Mouse (Mus musculus) embryo, embryonic 10.5 days (tissue): Measurements from ENCODE around the gene Phactr2.
A peak's percentile ranks its signal among the peaks of the same experiment; 100 is the strongest.

Source experiments
- DNase-seq: peaks from one replicate; pipeline ENCODE4 v3.0.0-alpha.2; 2015; ENCODE audit warnings: low spot score

Phactr2 gene

GRCm38 (mm10) chr10:13448283-13449045 lies 25.7 kb downstream of the Phactr2 start:
- no peak for DNase-seq

GRCm38 (mm10) chr10:13446791-13447249 lies 27.4 kb downstream of the Phactr2 start:
- DNase-seq, result no peak

- no peak for DNase-seq
Observed at GRCm38 (mm10) chr10:13444257-13444656, 30.0 kb downstream of the Phactr2 start.

- DNase-seq, result no peak
Observed at GRCm38 (mm10) chr10:13443647-13444046, 30.6 kb downstream of the Phactr2 start.

- DNase-seq, result no peak
Observed at GRCm38 (mm10) chr10:13440292-13440691, 33.9 kb downstream of the Phactr2 start.

- DNase-seq, result no peak
Observed at GRCm38 (mm10) chr10:13438118-13438821, 35.9 kb downstream of the Phactr2 start.

GRCm38 (mm10) chr10:13437011-13437410 lies 37.2 kb downstream of the Phactr2 start:
- no peak for DNase-seq

- DNase-seq, result no peak
Observed at GRCm38 (mm10) chr10:13433016-13433415, 41.2 kb downstream of the Phactr2 start.

GRCm38 (mm10) chr10:13431641-13432540 lies 42.3 kb downstream of the Phactr2 start:
- peak; percentile 55 for DNase-seq

GRCm38 (mm10) chr10:13429766-13430165 lies 44.4 kb downstream of the Phactr2 start:
- DNase-seq, result peak; percentile 86

GRCm38 (mm10) chr10:13429240-13429639 lies 45.0 kb downstream of the Phactr2 start:
- DNase-seq, result peak; percentile 50

GRCm38 (mm10) chr10:13428536-13428935 lies 45.7 kb downstream of the Phactr2 start:
- DNase-seq, result no peak

GRCm38 (mm10) chr10:13427599-13427998 lies 46.6 kb downstream of the Phactr2 start:
- no peak for DNase-seq

GRCm38 (mm10) chr10:13425198-13425597 lies 49.0 kb downstream of the Phactr2 start:
- DNase-seq, result no peak

- DNase-seq, result no peak
Observed at GRCm38 (mm10) chr10:13424508-13424907, 49.7 kb downstream of the Phactr2 start.

GRCm38 (mm10) chr10:13424015-13424414 lies 50.2 kb downstream of the Phactr2 start:
- no peak for DNase-seq

GRCm38 (mm10) chr10:13422121-13422520 lies 52.1 kb downstream of the Phactr2 start:
- no peak for DNase-seq

- no peak for DNase-seq
Observed at GRCm38 (mm10) chr10:13419246-13419645, 55.0 kb downstream of the Phactr2 start.

- DNase-seq, result peak; percentile 44
Observed at GRCm38 (mm10) chr10:13415489-13416104, 58.6 kb downstream of the Phactr2 start.

GRCm38 (mm10) chr10:13412202-13412923 lies 61.8 kb downstream of the Phactr2 start:
- no peak for DNase-seq

GRCm38 (mm10) chr10:13411056-13411455 lies 63.2 kb downstream of the Phactr2 start:
- no peak for DNase-seq
